Mouse (Mus musculus) ES-Bruce4 (cell line): ENCODE measurements around the gene Nkx6-1. TPM values are rescaled to one million over a fixed set of nuclear protein-coding genes. Genes with fewer than 3 reads are reported as not detected.

ENCODE experiments used
- H3K27ac ChIP-seq: 2 replicates; pipeline ENCODE4 v1.5.1; 2012; ENCODE audit warnings: low read length, inconsistent platforms; ENCODE audit not compliant: insufficient read depth
- H3K27me3 ChIP-seq: 2 replicates; pipeline ENCODE4 v1.6.1; 2012; ENCODE audit warnings: mild to moderate bottlenecking, low read length, inconsistent platforms; ENCODE audit not compliant: control insufficient read depth, poor library complexity, insufficient read depth, severe bottlenecking
- H3K36me3 ChIP-seq: 2 replicates; pipeline ENCODE4 v1.6.1; 2012; ENCODE audit warnings: inconsistent platforms, mild to moderate bottlenecking, low read length, moderate library complexity; ENCODE audit not compliant: control insufficient read depth, poor library complexity, insufficient read depth, severe bottlenecking
- H3K4me1 ChIP-seq: one replicate; pipeline ENCODE4 v1.8.1; 2011; ENCODE audit warnings: low read length; ENCODE audit not compliant: control insufficient read depth, insufficient read depth
- H3K4me3 ChIP-seq: 2 replicates; pipeline ENCODE4 v1.5.1; 2011; ENCODE audit warnings: low read depth, mild to moderate bottlenecking, low read length
- H3K9ac ChIP-seq: 2 replicates; pipeline ENCODE4 v1.6.1; 2012; ENCODE audit warnings: low read depth, mild to moderate bottlenecking, inconsistent platforms; ENCODE audit not compliant: poor library complexity, severe bottlenecking
- H3K9me3 ChIP-seq: replicated peaks from 2 replicates; pipeline ENCODE4 v1.6.1; 2012; ENCODE audit warnings: mild to moderate bottlenecking, low read length, inconsistent platforms; ENCODE audit not compliant: control insufficient read depth, poor library complexity, insufficient read depth, severe bottlenecking
- CTCF ChIP-seq: IDR thresholded peaks from one replicate; pipeline ENCODE4 v1.8.1; 2011; ENCODE audit warnings: low read depth, low read length
- EP300 ChIP-seq: IDR thresholded peaks from 2 replicates; pipeline ENCODE4 v1.6.1; 2011; ENCODE audit warnings: low read depth, low read length; ENCODE audit not compliant: insufficient read depth
- POLR2A ChIP-seq: IDR thresholded peaks from one replicate; pipeline ENCODE4 v1.8.1; 2011; ENCODE audit warnings: low read length; ENCODE audit not compliant: insufficient read depth
- polyA plus RNA-seq: library from polyadenylated mRNA; stranded (reverse); fragments of >200 nt; gene quantifications from 2 replicates; pipeline ENCODE4 v1.2.4, GENCODE M21; 2011; ENCODE audit warnings: low read depth; ENCODE audit not compliant: missing spikeins, insufficient read depth, insufficient read length

Nkx6-1 gene
- polyA plus RNA-seq = not detected in 2 replicates

- no peaks in the 10 kb centered on the region for H3K9me3 ChIP-seq
- peak within 1 kb of the TSS; percentile 20 for H3K9ac ChIP-seq
- peaks cover 54% of the 10 kb centered on the region for H3K27me3 ChIP-seq
- no peaks in the 10 kb centered on the region for H3K4me1 ChIP-seq
- no peak for TF ChIP-seq CTCF
- H3K4me3 ChIP-seq = peak within 1 kb of the TSS; percentile 63
- H3K27ac ChIP-seq = no peak within 1 kb of the TSS
- no peaks in the 10 kb centered on the region for H3K36me3 ChIP-seq
Observed at GRCm38 (mm10) chr5:101664945-101665615, at the start of gene Nkx6-1. Nkx6-1 (minus strand) TSS chr5:101664996.

- peaks cover 2% of the 10 kb centered on the region for H3K4me1 ChIP-seq
- no peak for TF ChIP-seq POLR2A
- no peak; the same call in none of the 2 replicates for TF ChIP-seq EP300
- peak; percentile 80 for TF ChIP-seq CTCF
- H3K27me3 ChIP-seq = no peaks in the 10 kb centered on the region
- H3K4me3 ChIP-seq = no peak overlapping the region
- H3K9ac ChIP-seq = no peak overlapping the region
- peak overlapping the region; percentile 51 for H3K27ac ChIP-seq
- H3K9me3 ChIP-seq = no peaks in the 10 kb centered on the region
- H3K36me3 ChIP-seq = no peaks in the 10 kb centered on the region
Observed at GRCm38 (mm10) chr5:101713064-101713613, 48.3 kb upstream of the Nkx6-1 start.

DNA sequence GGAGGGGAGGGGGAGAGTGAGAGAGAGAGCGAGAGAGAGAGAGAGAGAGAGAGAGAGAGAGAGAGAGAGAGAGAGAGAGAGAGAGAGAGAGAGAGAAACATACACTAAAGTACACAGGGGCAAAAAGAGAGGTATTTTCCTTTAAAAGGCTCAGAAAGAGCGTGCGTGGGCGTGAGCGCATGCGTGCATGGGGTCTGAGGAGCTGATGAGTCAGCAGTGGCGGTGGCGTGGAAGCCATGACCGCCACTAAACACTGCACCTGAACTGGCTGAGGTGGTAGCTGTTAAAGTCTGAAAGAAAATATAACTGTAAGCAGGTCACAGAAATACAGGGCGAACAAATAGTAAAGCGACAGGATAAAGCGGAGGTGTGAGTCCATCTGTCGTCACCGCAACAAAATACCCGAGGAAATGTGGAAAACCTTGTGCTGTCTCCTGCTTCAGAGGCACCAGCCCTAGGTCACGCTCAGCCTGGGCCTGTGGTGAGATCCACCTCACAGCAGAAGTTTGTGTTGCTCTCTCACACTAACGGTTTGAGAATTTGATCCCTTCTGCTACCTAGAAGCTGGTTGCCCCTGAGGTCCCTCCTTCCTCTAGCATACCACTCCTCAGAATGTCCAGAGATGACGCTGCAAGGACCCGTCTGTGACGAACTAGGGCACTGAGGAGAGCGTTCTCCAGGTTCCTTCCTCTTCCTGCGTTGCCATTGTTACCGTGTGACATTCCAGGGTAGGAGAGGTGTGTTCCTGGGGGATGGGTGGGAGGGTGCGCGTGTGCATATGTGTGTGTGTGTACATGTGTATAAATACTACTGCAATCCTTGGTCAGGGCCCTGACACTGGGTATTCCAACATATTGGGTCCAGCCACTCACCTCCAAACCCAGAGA lies 38.8 kb upstream of the Nkx6-1 start:
- H3K4me1 ChIP-seq = peaks cover 6% of the 10 kb centered on the region
- peaks cover 2% of the 10 kb centered on the region; the same call in 1 of the 2 replicates for H3K27me3 ChIP-seq
- H3K4me3 ChIP-seq = peak overlapping the region; percentile 17; the same call in 1 of the 2 replicates
- no peak overlapping the region for H3K27ac ChIP-seq
- no peaks in the 10 kb centered on the region for H3K36me3 ChIP-seq
- no peaks in the 10 kb centered on the region for H3K9me3 ChIP-seq
- no peak overlapping the region for H3K9ac ChIP-seq
- TF ChIP-seq POLR2A (no peak), EP300 (no peak), CTCF (no peak)

DNA sequence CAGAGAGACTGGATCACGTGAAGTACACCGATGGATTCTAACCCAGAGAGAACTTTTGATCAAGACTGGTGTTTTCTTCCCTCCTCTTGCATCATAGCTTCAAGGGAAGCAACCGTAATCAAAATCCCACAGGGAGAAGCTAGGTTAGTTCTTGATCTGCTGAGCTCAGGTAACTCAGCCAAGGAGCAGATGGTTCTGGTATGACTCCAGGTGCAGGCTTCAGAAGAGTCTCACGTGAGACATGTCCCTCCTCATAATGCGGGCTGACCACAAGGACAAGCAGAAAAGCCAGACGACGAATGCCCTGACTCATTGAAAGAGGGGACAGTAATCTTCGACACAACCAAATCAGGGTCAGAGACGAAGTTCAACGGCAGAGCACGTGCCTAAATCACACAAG lies 37.8 kb upstream of the Nkx6-1 start:
- Histone ChIP-seq H3K9me3 (no peaks in the 10 kb centered on the region), H3K9ac (no peak overlapping the region), H3K27me3 (peaks cover 2% of the 10 kb centered on the region; the same call in 1 of the 2 replicates), H3K4me3 (no peak overlapping the region), H3K27ac (no peak overlapping the region), H3K36me3 (no peaks in the 10 kb centered on the region), H3K4me1 (peaks cover 6% of the 10 kb centered on the region)
- TF ChIP-seq POLR2A (no peak), EP300 (no peak), CTCF (no peak)

DNA sequence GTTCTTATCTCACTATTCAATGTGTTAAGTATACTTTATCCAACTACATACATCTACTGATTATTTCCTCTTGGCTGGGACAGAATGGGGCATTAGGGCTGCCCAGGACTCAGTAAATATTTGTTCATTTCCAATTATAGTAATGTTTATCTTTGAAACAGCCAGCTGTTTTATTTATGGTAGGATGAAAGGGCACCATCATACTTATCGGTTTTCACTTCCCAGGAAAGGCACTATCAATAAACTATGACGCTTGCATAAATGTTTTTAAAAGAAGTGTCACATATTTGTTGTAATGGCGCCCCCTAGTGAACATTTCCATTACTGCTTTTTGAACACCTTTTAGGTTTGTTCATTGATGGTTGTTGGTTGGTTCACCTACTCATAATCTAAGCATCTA lies 35.8 kb upstream of the Nkx6-1 start:
- Histone ChIP-seq H3K36me3 (no peaks in the 10 kb centered on the region), H3K27me3 (peaks cover 2% of the 10 kb centered on the region; the same call in 1 of the 2 replicates), H3K4me1 (peaks cover 6% of the 10 kb centered on the region), H3K9me3 (no peaks in the 10 kb centered on the region), H3K27ac (no peak overlapping the region), H3K4me3 (no peak overlapping the region), H3K9ac (no peak overlapping the region)
- TF ChIP-seq EP300 = no peak
- no peak for TF ChIP-seq POLR2A
- peak; percentile 15 for TF ChIP-seq CTCF
